Mouse (Mus musculus) cerebellum, adult 2 months (tissue): ENCODE data around the gene Stxbp5.

Source experiments
- CTCF ChIP-seq: fragments of 200-500 bp; IDR thresholded peaks from 2 replicates; pipeline ENCODE4 v1.5.1; 2011; ENCODE audit warnings: low read depth, mild to moderate bottlenecking, control low read depth, low read length, moderate library complexity, borderline replicate concordance; ENCODE audit not compliant: insufficient read depth
- POLR2A ChIP-seq: fragments of 200-500 bp; IDR thresholded peaks from 2 replicates; pipeline ENCODE4 v1.6.1; 2011; ENCODE audit warnings: low read length, control low read depth, borderline replicate concordance; ENCODE audit not compliant: insufficient read depth

GRCm38 (mm10) chr10:9785651-9786050 lies 115.2 kb downstream of the Stxbp5 start:
- TF ChIP-seq POLR2A (no peak), CTCF (no peak)
